Mouse (Mus musculus) right cerebral cortex, postnatal 14 days (tissue): ENCODE measurements around the gene Krt81.

ENCODE experiments used
- DNase-seq: peaks from one replicate; pipeline ENCODE4 v3.0.0; 2022

Krt81 gene

GRCm38 (mm10) chr15:101463651-101464050, at the start of gene Krt81:
Gene Krt81, minus strand, starts transcription at chr15:101463751.
- no peak for DNase-seq

GRCm38 (mm10) chr15:101508247-101508646, 44.7 kb upstream of the Krt81 start:
- no peak for DNase-seq

- DNase-seq: no peak
These were observed 43.6 kb upstream of the Krt81 start for GRCm38 (mm10) chr15:101506896-101507758.

GRCm38 (mm10) chr15:101497181-101497580, 33.6 kb upstream of the Krt81 start:
- DNase-seq: no peak

GRCm38 (mm10) chr15:101495266-101495665, 31.7 kb upstream of the Krt81 start:
- no peak for DNase-seq

GRCm38 (mm10) chr15:101494203-101494602, 30.7 kb upstream of the Krt81 start:
- no peak for DNase-seq

- no peak for DNase-seq
These were observed 30.2 kb upstream of the Krt81 start for GRCm38 (mm10) chr15:101493713-101494112.

- DNase-seq: no peak
These were observed 29.2 kb upstream of the Krt81 start for GRCm38 (mm10) chr15:101492718-101493117.

GRCm38 (mm10) chr15:101491431-101491830, 27.9 kb upstream of the Krt81 start, which contains the start of gene Krt83:
Gene Krt83, minus strand, starts transcription at chr15:101491512.
- no peak for DNase-seq

- no peak for DNase-seq
These were observed 22.5 kb upstream of the Krt81 start for GRCm38 (mm10) chr15:101485911-101486635.

- no peak for DNase-seq
These were observed 21.4 kb upstream of the Krt81 start for GRCm38 (mm10) chr15:101484939-101485338.

- DNase-seq: no peak
These were observed 20.1 kb upstream of the Krt81 start for GRCm38 (mm10) chr15:101483646-101484045.

- no peak for DNase-seq
These were observed 18.5 kb upstream of the Krt81 start for GRCm38 (mm10) chr15:101482056-101482455.

- no peak for DNase-seq
These were observed 16.1 kb upstream of the Krt81 start for GRCm38 (mm10) chr15:101479666-101480060.

- peak; percentile 72 for DNase-seq
These were observed 15.6 kb upstream of the Krt81 start for GRCm38 (mm10) chr15:101479007-101479665.

- DNase-seq: no peak
These were observed 9.5 kb upstream of the Krt81 start, which contains the start of gene Krt86 for GRCm38 (mm10) chr15:101472952-101473528. Gene Krt86, plus strand, starts transcription at chr15:101473478.

GRCm38 (mm10) chr15:101469093-101469492, 5.5 kb upstream of the Krt81 start:
- no peak for DNase-seq

- DNase-seq: no peak
These were observed 4.3 kb downstream of the Krt81 start for GRCm38 (mm10) chr15:101459283-101459682.

GRCm38 (mm10) chr15:101458361-101458930, 5.1 kb downstream of the Krt81 start:
- no peak for DNase-seq

- DNase-seq: no peak
These were observed 7.7 kb downstream of the Krt81 start for GRCm38 (mm10) chr15:101455891-101456290.

GRCm38 (mm10) chr15:101455292-101455691, 8.3 kb downstream of the Krt81 start:
- no peak for DNase-seq

GRCm38 (mm10) chr15:101454774-101455173, 8.8 kb downstream of the Krt81 start:
- DNase-seq: no peak
